Mouse (Mus musculus): Measurements from ENCODE around the gene Zscan12. TPM values are rescaled to one million over a fixed set of nuclear protein-coding genes. Genes with fewer than 3 reads are reported as not detected.

The Zscan12 gene
- polyA plus RNA-seq, 1 experiment from 2014 or later: 7.7 TPM

Small RNAs within 50 kb of the gene (microRNA-seq; reads per million reads assigned to microRNA genes)
- not detected for gene Mir6942

Other genes starting within 250 kb of the Zscan12 start
- gene Olfr263, start 233.2 kb upstream of the Zscan12 start, polyA plus RNA-seq (2015; fragmentation: Nextera tagmentation; extraction: Ambion mirVana): not detected in 2 replicates
- gene Olfr1368, start 217.0 kb upstream of the Zscan12 start, polyA plus RNA-seq (2015; fragmentation: Nextera tagmentation; extraction: Ambion mirVana): not detected in 2 replicates
- gene Trim27, start 183.4 kb upstream of the Zscan12 start, polyA plus RNA-seq (2015; fragmentation: Nextera tagmentation; extraction: Ambion mirVana): 80.3 and 83.4 TPM in 2 replicates
- not detected in 2 replicates for gene Gpx5, start 70.1 kb upstream of the Zscan12 start, polyA plus RNA-seq (2015; fragmentation: Nextera tagmentation; extraction: Ambion mirVana)
- gene Gpx6, start 50.7 kb upstream of the Zscan12 start, polyA plus RNA-seq (2015; fragmentation: Nextera tagmentation; extraction: Ambion mirVana): not detected in 2 replicates
- not detected in 2 replicates for gene Olfr1367, start 15.9 kb upstream of the Zscan12 start, polyA plus RNA-seq (2015; fragmentation: Nextera tagmentation; extraction: Ambion mirVana)
- 61.2 and 72.2 TPM in 2 replicates for gene Zkscan3, start 39.9 kb downstream of the Zscan12 start, polyA plus RNA-seq (2015; fragmentation: Nextera tagmentation; extraction: Ambion mirVana)
- 3.1 and 3.2 TPM in 2 replicates for gene Pgbd1, start 78.2 kb downstream of the Zscan12 start, polyA plus RNA-seq (2015; fragmentation: Nextera tagmentation; extraction: Ambion mirVana)
- gene Zscan26, start 90.9 kb downstream of the Zscan12 start, polyA plus RNA-seq (2015; fragmentation: Nextera tagmentation; extraction: Ambion mirVana): 28.0 and 29.7 TPM in 2 replicates
- 2.0 and 2.1 TPM in 2 replicates for gene Nkapl, start 105.7 kb downstream of the Zscan12 start, polyA plus RNA-seq (2015; fragmentation: Nextera tagmentation; extraction: Ambion mirVana)
- gene Zkscan4, start 116.1 kb downstream of the Zscan12 start, polyA plus RNA-seq (2015; fragmentation: Nextera tagmentation; extraction: Ambion mirVana): 1.4 and 2.0 TPM in 2 replicates
- not detected in 2 replicates for gene Gm10065, start 116.6 kb downstream of the Zscan12 start, polyA plus RNA-seq (2015; fragmentation: Nextera tagmentation; extraction: Ambion mirVana)
- 0.45 and 0.87 TPM in 2 replicates for gene AK157302, start 132.4 kb downstream of the Zscan12 start, polyA plus RNA-seq (2015; fragmentation: Nextera tagmentation; extraction: Ambion mirVana)
- gene Gm11273, start 138.6 kb downstream of the Zscan12 start, polyA plus RNA-seq (2015; fragmentation: Nextera tagmentation; extraction: Ambion mirVana): 14.7 and 20.9 TPM in 2 replicates
- gene Zkscan8, start 168.3 kb downstream of the Zscan12 start, polyA plus RNA-seq (2015; fragmentation: Nextera tagmentation; extraction: Ambion mirVana): 3.8 and 4.8 TPM in 2 replicates
- not detected in 2 replicates for gene Olfr1366, start 180.0 kb downstream of the Zscan12 start, polyA plus RNA-seq (2015; fragmentation: Nextera tagmentation; extraction: Ambion mirVana)
- gene Olfr1535, start 197.1 kb downstream of the Zscan12 start, polyA plus RNA-seq (2015; fragmentation: Nextera tagmentation; extraction: Ambion mirVana): not detected in 2 replicates
- gene Olfr1364, start 218.9 kb downstream of the Zscan12 start, polyA plus RNA-seq (2015; fragmentation: Nextera tagmentation; extraction: Ambion mirVana): not detected in 2 replicates

Measured in heart, embryonic 13.5 days (tissue).